Mouse (Mus musculus) CH12.LX (cell line): Measurements from ENCODE around the gene Dzip1l. TPM values are rescaled to one million over a fixed set of nuclear protein-coding genes. Genes with fewer than 3 reads are reported as not detected.

Source experiments
- DNase-seq: peaks from one replicate; pipeline ENCODE4 v3.0.0-alpha.2; 2013; ENCODE audit errors: extremely low read depth
- H3K27ac ChIP-seq: 2 replicates; pipeline ENCODE4 v1.5.1; 2012; ENCODE audit warnings: low read depth, mild to moderate bottlenecking, control low read depth, moderate library complexity; ENCODE audit not compliant: insufficient read depth
- H3K27me3 ChIP-seq: replicated peaks from 2 replicates; pipeline ENCODE3; 2012; ENCODE audit warnings: inconsistent platforms
- H3K36me3 ChIP-seq, 2 experiments: replicated peaks in 1 of 2; 2 replicates each; pipeline versions ENCODE3 to v1.6.1; 2012; ENCODE audit warnings: inconsistent platforms in 1 of 2, low read length in 1 of 2, mild to moderate bottlenecking in 1 of 2, mixed read lengths in 1 of 2, moderate library complexity in 1 of 2; ENCODE audit not compliant: control insufficient read depth in 1 of 2, insufficient read depth in 1 of 2
- H3K4me1 ChIP-seq, 2 experiments: 2 replicates each; pipeline ENCODE4 v1.6.1; 2012; ENCODE audit warnings: inconsistent platforms in 1 of 2, moderate library complexity in 1 of 2; ENCODE audit not compliant: insufficient read depth in 2 of 2, control insufficient read depth in 1 of 2
- H3K4me2 ChIP-seq: 2 replicates; pipeline ENCODE4 v1.6.1; 2012; ENCODE audit warnings: low read depth, mild to moderate bottlenecking, control low read depth; ENCODE audit not compliant: poor library complexity, insufficient read depth, severe bottlenecking
- H3K4me3 ChIP-seq, 3 experiments: fragments of 150-350 bp in 1 of 3; sonication (generic) in 1 of 3; replicated peaks in 1 of 3; 2 replicates each; pipeline versions ENCODE3 to v1.5.1; 2011 to 2012; ENCODE audit warnings: low read depth in 2 of 3, low read length in 2 of 3, mild to moderate bottlenecking in 2 of 3, moderate library complexity in 2 of 3, control low read depth in 1 of 3, improper control_type of control experiment in 1 of 3, inconsistent platforms in 1 of 3, mixed read lengths in 1 of 3; ENCODE audit not compliant: poor library complexity in 1 of 3
- H3K79me2 ChIP-seq: replicated peaks from 2 replicates; pipeline ENCODE4 v1.6.1; 2012; ENCODE audit warnings: mild to moderate bottlenecking, moderate library complexity; ENCODE audit not compliant: control insufficient read depth, poor library complexity, insufficient read depth, severe bottlenecking; ENCODE audit errors: extremely low read depth
- H3K9ac ChIP-seq: 2 replicates; pipeline ENCODE4 v1.6.1; 2012; ENCODE audit warnings: low read depth, mild to moderate bottlenecking, control low read depth, moderate library complexity; ENCODE audit not compliant: insufficient read depth
- H3K9me3 ChIP-seq: replicated peaks from 2 replicates; pipeline ENCODE3; 2012; ENCODE audit warnings: low read length, inconsistent platforms, mixed read lengths
- BHLHE40 ChIP-seq: IDR thresholded peaks from 2 replicates; pipeline ENCODE4 v1.6.1; 2011; ENCODE audit warnings: mild to moderate bottlenecking, low read depth, low read length, improper control_type of control experiment
- CHD1 ChIP-seq: IDR thresholded peaks from 2 replicates; pipeline ENCODE4 v1.6.1; 2012; ENCODE audit warnings: low read depth, low read length, improper control_type of control experiment, inconsistent platforms
- E2F4 ChIP-seq: IDR thresholded peaks from 2 replicates; pipeline ENCODE4 v1.6.1; 2011; ENCODE audit warnings: low read depth, low read length, improper control_type of control experiment; ENCODE audit not compliant: insufficient replicate concordance
- EP300 ChIP-seq: IDR thresholded peaks from 2 replicates; pipeline ENCODE4 v1.6.1; 2011; ENCODE audit warnings: low read length, improper control_type of control experiment
- GABPA ChIP-seq: IDR thresholded peaks from 2 replicates; pipeline ENCODE4 v1.6.1; 2012; ENCODE audit warnings: low read depth, low read length, improper control_type of control experiment, inconsistent platforms; ENCODE audit not compliant: insufficient replicate concordance
- HCFC1 ChIP-seq: IDR thresholded peaks from 2 replicates; pipeline ENCODE4 v1.6.1; 2012; ENCODE audit warnings: low read depth, mild to moderate bottlenecking, inconsistent platforms, low read length, improper control_type of control experiment
- IRF4 ChIP-seq: IDR thresholded peaks from 2 replicates; pipeline ENCODE4 v1.6.1; 2014; ENCODE audit warnings: low read depth, mild to moderate bottlenecking, inconsistent platforms, low read length, improper control_type of control experiment
- JUND ChIP-seq: conservative IDR thresholded peaks from 2 replicates; pipeline ENCODE4 v1.6.1; 2011; ENCODE audit warnings: low read depth, low read length, improper control_type of control experiment
- KAT2A ChIP-seq: IDR thresholded peaks from 2 replicates; pipeline ENCODE4 v1.6.1; 2012; ENCODE audit warnings: low read length, improper control_type of control experiment, inconsistent platforms; ENCODE audit not compliant: insufficient replicate concordance
- MAFK ChIP-seq: IDR thresholded peaks from 2 replicates; pipeline ENCODE4 v1.6.1; 2011; ENCODE audit warnings: low read length, improper control_type of control experiment; ENCODE audit not compliant: insufficient replicate concordance
- MAX ChIP-seq: IDR thresholded peaks from 2 replicates; pipeline ENCODE4 v1.6.1; 2011; ENCODE audit warnings: low read length, improper control_type of control experiment
- MAZ ChIP-seq: IDR thresholded peaks from 2 replicates; pipeline ENCODE4 v1.6.1; 2012; ENCODE audit warnings: low read depth, mild to moderate bottlenecking, inconsistent platforms, low read length, improper control_type of control experiment, moderate library complexity
- NELFE ChIP-seq: IDR thresholded peaks from 2 replicates; pipeline ENCODE4 v1.6.1; 2011; ENCODE audit warnings: low read depth, low read length, improper control_type of control experiment
- PAX5 ChIP-seq: IDR thresholded peaks from 2 replicates; pipeline ENCODE4 v1.6.1; 2012; ENCODE audit warnings: low read length, inconsistent platforms, mixed read lengths
- POLR2A ChIP-seq: IDR thresholded peaks from 2 replicates; pipeline ENCODE4 v1.6.1; 2011; ENCODE audit warnings: low read depth, mild to moderate bottlenecking, improper control_type of control experiment, low read length
- POLR2AphosphoS2 ChIP-seq: IDR thresholded peaks from 2 replicates; pipeline ENCODE4 v1.6.1; 2011; ENCODE audit warnings: low read depth, low read length, improper control_type of control experiment
- SIN3A ChIP-seq: IDR thresholded peaks from 2 replicates; pipeline ENCODE4 v1.6.1; 2012; ENCODE audit warnings: low read length, improper control_type of control experiment, inconsistent platforms
- TCF12 ChIP-seq: IDR thresholded peaks from 2 replicates; pipeline ENCODE4 v1.6.1; 2014; ENCODE audit warnings: low read depth, mild to moderate bottlenecking, inconsistent platforms, low read length, improper control_type of control experiment
- UBTF ChIP-seq: IDR thresholded peaks from 2 replicates; pipeline ENCODE4 v1.6.1; 2012; ENCODE audit warnings: low read depth, mild to moderate bottlenecking, inconsistent platforms, low read length, improper control_type of control experiment, moderate library complexity
- USF2 ChIP-seq: conservative IDR thresholded peaks from 2 replicates; pipeline ENCODE4 v1.6.1; 2011; ENCODE audit warnings: low read depth, low read length, improper control_type of control experiment
- ZC3H11A ChIP-seq: IDR thresholded peaks from 2 replicates; pipeline ENCODE4 v1.6.1; 2012; ENCODE audit warnings: low read depth, mild to moderate bottlenecking, inconsistent platforms, low read length, improper control_type of control experiment
- ZKSCAN1 ChIP-seq: IDR thresholded peaks from 2 replicates; pipeline ENCODE4 v1.6.1; 2012; ENCODE audit warnings: low read depth, inconsistent platforms, low read length, improper control_type of control experiment, borderline replicate concordance
- ZMIZ1 ChIP-seq: IDR thresholded peaks from 2 replicates; pipeline ENCODE4 v1.6.1; 2012; ENCODE audit warnings: low read depth, mild to moderate bottlenecking, inconsistent platforms, low read length, improper control_type of control experiment
- dilution Hi-C: fragments of 300-500 bp; cut with MboI; formaldehyde crosslinking; loops from 2 replicates; pipeline ENCODE4 v1.14.3; 2020; ENCODE audit warnings: low sequenced_read_pairs; ENCODE audit not compliant: extremely low pct_unique_long_range_greater_than_20kb, extremely low pct_ligation_motif_present
- in situ Hi-C: fragments of 300-500 bp; cut with MboI; formaldehyde crosslinking; loops from 3 replicates; pipeline ENCODE4 v1.14.3; 2019; ENCODE audit warnings: low sequenced_read_pairs, low pct_ligation_motif_present, low pct_unique_long_range_greater_than_20kb, mixed read lengths
- polyA plus RNA-seq: library from polyadenylated mRNA; unstranded; fragments of >175 nt; gene quantifications from 2 replicates; pipeline ENCODE4 v1.2.1, GENCODE M21; 2012; ENCODE audit warnings: low read depth; ENCODE audit not compliant: insufficient read length
- total RNA-seq, 2 experiments: library from RNA; depleted of rRNA; stranded (reverse); fragments of 300-350 nt in 1 of 2; fragments of >200 nt in 1 of 2; gene quantifications; 2 replicates each; pipeline ENCODE4 v1.2.3; 2012 to 2014

Gene Dzip1l
- total and polyA plus RNA-seq, 3 experiments, result not detected

GRCm38 (mm10) chr9:99699752-99700389, 70.6 kb downstream of the Dzip1l start:
- Histone ChIP-seq H3K36me3 (no peaks in the 10 kb centered on the region), H3K9me3 (peaks cover 8% of the 10 kb centered on the region), H3K27ac (no peak overlapping the region), H3K27me3 (peaks cover 2% of the 10 kb centered on the region), H3K4me1 (no peaks in the 10 kb centered on the region), H3K4me3 (no peak overlapping the region), H3K79me2 (no peaks in the 10 kb centered on the region), H3K9ac (no peak overlapping the region), H3K4me2 (no peak overlapping the region)
- DNase-seq, result peak; percentile 13
- TF ChIP-seq HCFC1, result no peak
- no peak for TF ChIP-seq MAFK
- TF ChIP-seq MAX, result no peak
- TF ChIP-seq EP300, result no peak
- TF ChIP-seq CHD1, result no peak
- no peak for TF ChIP-seq TCF12
- TF ChIP-seq ZMIZ1, result no peak
- no peak for TF ChIP-seq JUND
- TF ChIP-seq POLR2AphosphoS2, result no peak
- no peak for TF ChIP-seq KAT2A
- TF ChIP-seq MAZ, result no peak
- TF ChIP-seq IRF4, result no peak
- dilution Hi-C loops (no loop called here), in situ Hi-C loops (no loop called here)

DNA sequence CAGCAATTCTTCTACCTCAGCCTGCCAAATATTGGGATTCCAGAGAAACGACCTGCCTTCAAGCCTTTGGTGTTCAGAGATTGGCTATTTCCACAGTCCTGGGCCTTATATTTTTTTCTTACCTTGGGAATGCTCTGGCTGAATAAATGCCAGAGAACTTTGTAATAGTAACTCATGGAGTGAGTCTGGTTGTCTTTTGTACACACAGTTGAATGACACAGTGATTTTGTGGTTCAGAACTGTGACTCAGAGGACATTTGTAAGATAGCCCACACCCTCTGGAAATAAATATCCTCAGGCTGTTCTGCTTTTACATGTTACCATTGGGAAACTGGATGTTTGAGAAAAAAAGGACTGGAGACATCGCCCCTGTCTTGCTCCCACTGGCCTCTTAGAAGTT, 71.9 kb downstream of the Dzip1l start:
- no peaks in the 10 kb centered on the region for H3K4me1 ChIP-seq
- H3K9me3 ChIP-seq, result peaks cover 8% of the 10 kb centered on the region
- H3K27me3 ChIP-seq, result peaks cover 6% of the 10 kb centered on the region
- H3K27ac ChIP-seq, result no peak overlapping the region
- in situ Hi-C loops, result no loop called here
- dilution Hi-C loops, result no loop called here
- no peaks in the 10 kb centered on the region for H3K36me3 ChIP-seq
- TF ChIP-seq MAX (no peak), ZC3H11A (no peak), GABPA (no peak), PAX5 (no peak), SIN3A (no peak), UBTF (no peak), NELFE (no peak), CHD1 (no peak), BHLHE40 (no peak), E2F4 (no peak), USF2 (no peak), POLR2A (no peak), KAT2A (no peak), ZKSCAN1 (no peak)
- H3K4me3 ChIP-seq, result no peak overlapping the region
- no peak overlapping the region for H3K9ac ChIP-seq
- no peak for DNase-seq
- H3K79me2 ChIP-seq, result no peaks in the 10 kb centered on the region
- no peak overlapping the region for H3K4me2 ChIP-seq
